Mouse (Mus musculus) ovary, adult 18-20 months (tissue): ENCODE results near the gene Ripply2.

Experiments used
- DNase-seq: peaks from one replicate; pipeline ENCODE4 v3.0.0; 2022; ENCODE audit warnings: low spot score, mixed read lengths

Gene Ripply2

DNA sequence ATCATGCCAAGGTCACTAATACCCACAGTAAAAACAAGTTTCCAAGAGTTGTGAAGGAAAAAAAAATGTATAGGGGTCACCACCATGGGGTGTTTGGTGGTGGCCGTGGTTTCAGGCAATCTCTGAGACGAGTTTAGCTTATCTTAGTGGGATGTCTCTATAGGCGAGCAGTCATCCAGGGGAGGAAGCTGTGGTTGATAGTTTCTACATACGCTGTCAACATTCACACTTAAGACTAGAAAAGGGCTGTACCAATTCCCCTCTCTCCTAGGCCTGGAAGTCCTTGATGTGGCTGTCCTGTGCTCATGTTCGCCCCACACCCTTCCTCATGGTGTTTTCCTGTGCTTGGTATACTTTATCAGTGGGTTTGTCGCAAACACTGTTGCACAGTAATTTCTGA is 10.4 kb downstream of the Ripply2 start:
- no peak for DNase-seq

DNA sequence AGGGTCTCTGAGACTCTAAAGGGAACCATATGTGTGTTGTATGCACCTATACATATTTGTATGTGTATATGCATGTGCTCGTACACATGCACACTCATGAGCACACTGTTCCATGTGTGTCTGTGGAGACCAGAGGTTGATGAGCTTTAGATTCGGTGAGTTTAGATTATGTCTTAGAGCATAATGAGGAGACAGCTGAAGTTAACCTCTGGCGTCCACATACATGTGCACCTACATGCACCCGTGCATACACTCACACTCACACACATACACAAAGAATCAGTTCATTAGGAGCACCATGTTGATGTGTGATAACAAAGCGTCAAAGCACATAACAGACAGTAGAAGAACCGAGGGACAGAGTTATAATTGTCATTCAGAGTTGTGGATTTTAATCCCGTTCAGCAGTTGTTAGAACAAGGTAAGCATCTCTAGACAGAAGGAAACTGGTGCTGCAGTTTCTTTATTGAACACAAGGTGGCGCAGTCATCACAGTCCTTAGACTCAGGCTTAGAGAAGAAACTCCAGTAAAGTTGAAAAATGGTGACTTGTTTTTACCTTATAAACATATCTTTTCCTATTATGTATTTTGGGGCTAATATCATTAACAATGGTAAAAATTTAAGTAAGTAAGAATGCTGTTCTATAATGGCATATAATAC is 12.2 kb downstream of the Ripply2 start:
- no peak for DNase-seq

- DNase-seq = no peak
Measured at GRCm38 (mm10) chr9:87032196-87032595, 16.9 kb downstream of the Ripply2 start.

DNA sequence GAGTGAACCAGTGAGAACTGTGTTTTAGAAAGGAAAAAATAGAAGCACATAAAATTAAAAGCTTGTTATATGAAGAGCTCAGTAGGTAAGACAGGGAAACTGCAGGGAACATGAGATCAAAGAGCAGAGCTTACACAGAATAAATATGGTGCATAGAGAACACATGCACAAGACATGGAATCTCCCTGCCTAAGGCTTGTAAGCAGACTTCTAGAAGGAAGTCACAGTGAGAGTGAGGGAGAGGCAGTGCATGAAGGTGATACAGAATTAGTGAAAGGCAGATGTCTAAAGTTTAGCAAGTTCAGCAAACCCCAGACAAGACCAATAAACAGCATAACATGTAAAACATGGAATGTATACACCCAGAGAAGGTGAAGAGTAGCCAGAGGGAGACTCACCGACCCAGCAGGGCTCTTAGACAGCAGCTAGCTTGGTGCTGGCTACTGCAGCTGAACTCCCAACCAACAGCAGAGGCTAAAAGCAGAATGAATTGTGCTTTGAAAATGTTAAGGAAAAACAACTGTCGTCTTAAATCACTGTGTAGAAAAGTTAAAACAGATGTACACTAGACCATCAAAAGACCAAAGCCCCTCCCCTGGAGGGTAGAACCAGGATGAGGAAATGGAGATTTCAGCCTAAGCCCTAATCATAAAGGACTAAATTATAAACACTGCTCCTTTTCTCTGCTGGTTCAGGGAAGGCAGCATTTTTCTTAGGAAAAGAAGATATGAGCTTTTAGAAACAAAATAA is 19.7 kb downstream of the Ripply2 start:
- DNase-seq = no peak

DNA sequence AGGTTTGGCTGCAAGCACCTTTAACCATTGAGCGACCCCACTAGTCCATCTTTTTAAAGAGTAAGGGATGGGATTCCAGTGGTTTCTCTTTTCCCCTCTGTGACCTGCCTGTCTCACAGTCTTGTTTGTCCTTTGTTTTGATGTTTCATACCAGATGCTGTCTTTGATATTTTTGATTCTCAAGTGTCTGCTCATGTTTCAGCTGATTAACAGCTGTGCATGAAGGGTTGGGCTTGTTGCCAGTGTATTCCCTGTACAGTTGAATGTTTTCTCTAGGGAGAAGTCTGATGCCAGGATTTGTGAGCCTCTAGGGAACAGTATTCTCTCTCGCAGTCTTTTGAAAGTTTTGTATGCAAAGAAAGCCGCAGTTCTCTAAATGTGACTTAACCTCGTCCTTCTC is 34.1 kb downstream of the Ripply2 start:
- no peak for DNase-seq

- DNase-seq = no peak
Measured at GRCm38 (mm10) chr9:87055547-87056235, 40.4 kb downstream of the Ripply2 start.

- DNase-seq = no peak
Measured at GRCm38 (mm10) chr9:87062337-87062736, 47.0 kb downstream of the Ripply2 start.

GRCm38 (mm10) chr9:87068160-87068559 is 52.8 kb downstream of the Ripply2 start:
- no peak for DNase-seq
